Mouse (Mus musculus) heart, embryonic 16.5 days (tissue): Measurements from ENCODE around the gene Tbc1d23. TPM values are rescaled to one million over a fixed set of nuclear protein-coding genes. Genes with fewer than 3 reads are reported as not detected.

ENCODE experiments used
- ATAC-seq: fragments of 200-750 bp; cut with Nextera tagmentation; replicated peaks from 2 replicates; pipeline ENCODE4 v1.8.0; 2017; ENCODE audit warnings: moderate number of reproducible peaks; ENCODE audit not compliant: insufficient read depth, low FRiP score; ENCODE audit errors: extremely low read depth
- H3K27ac ChIP-seq: fragments of 300-500 bp; sonication (generic); 2 replicates; pipeline ENCODE4 v1.5.1; 2014; ENCODE audit warnings: mild to moderate bottlenecking, low read length, control low read depth, moderate library complexity
- H3K27me3 ChIP-seq: fragments of 300-500 bp; sonication (generic); 2 replicates; pipeline ENCODE4 v1.6.1; 2014; ENCODE audit warnings: low read length, mixed read lengths; ENCODE audit not compliant: control insufficient read depth, insufficient read depth
- H3K36me3 ChIP-seq: fragments of 300-500 bp; sonication (generic); 2 replicates; pipeline ENCODE4 v1.6.1; 2014; ENCODE audit not compliant: control insufficient read depth, insufficient read depth
- H3K4me1 ChIP-seq: fragments of 300-500 bp; sonication (generic); 2 replicates; pipeline ENCODE4 v1.6.1; 2014; ENCODE audit warnings: low read length, mixed read lengths; ENCODE audit not compliant: control insufficient read depth, insufficient read depth
- H3K4me2 ChIP-seq: fragments of 300-500 bp; sonication (generic); 2 replicates; pipeline ENCODE4 v1.6.1; 2014; ENCODE audit warnings: low read depth, mild to moderate bottlenecking, control low read depth, low read length
- H3K4me3 ChIP-seq: fragments of 300-500 bp; sonication (generic); 2 replicates; pipeline ENCODE4 v1.5.1; 2014; ENCODE audit warnings: mild to moderate bottlenecking, control low read depth, low read length
- H3K9ac ChIP-seq: fragments of 300-500 bp; sonication (generic); 2 replicates; pipeline ENCODE4 v1.6.1; 2014; ENCODE audit warnings: low read length, control low read depth
- H3K9me3 ChIP-seq: fragments of 300-500 bp; sonication (generic); replicated peaks from 2 replicates; pipeline ENCODE4 v1.6.1; 2016; ENCODE audit warnings: low read length; ENCODE audit not compliant: control insufficient read depth
- WGBS: fragments of 180-500 bp; shearing (Covaris S2); extraction: QIAGEN DNeasy Blood & Tissue Kit; methylation state at CpG from one replicate; pipeline ENCODE4 v1.1.7; 2014; 5-methylcytosine and 5-hydroxymethylcytosine counted together
- polyA plus RNA-seq: library from polyadenylated mRNA; unstranded; fragments of >200 nt; fragmentation: Nextera tagmentation; extraction: Ambion mirVana; gene quantifications from 2 replicates; pipeline ENCODE4 v1.2.1, GENCODE M21; 2015

The Tbc1d23 gene
- polyA plus RNA-seq, 1 experiment from 2014 or later, result 17.1 TPM

DNA sequence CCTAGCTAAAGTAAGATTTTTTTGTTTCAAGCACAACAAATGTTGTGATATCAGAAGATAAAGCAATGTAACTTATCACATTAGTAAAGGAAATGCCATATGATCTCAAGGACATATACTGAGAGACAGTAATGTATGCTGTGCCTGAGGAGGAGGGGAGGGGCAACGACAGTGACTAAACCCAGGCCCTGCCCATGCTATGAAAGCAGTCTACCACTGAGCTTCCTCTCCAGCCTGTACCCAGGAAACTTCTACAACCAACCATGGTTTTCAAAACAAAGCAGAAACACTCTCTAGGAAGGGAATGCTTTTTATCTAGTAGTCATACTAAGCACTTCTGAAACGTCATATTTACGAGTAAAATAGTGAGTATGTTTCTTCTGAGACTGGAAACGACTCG, 68.5 kb downstream of the Tbc1d23 start:
- H3K36me3 ChIP-seq, result peaks cover 33% of the 10 kb centered on the region
- 87% methylated on average over 5 of the region's 5 CpGs for WGBS

DNA sequence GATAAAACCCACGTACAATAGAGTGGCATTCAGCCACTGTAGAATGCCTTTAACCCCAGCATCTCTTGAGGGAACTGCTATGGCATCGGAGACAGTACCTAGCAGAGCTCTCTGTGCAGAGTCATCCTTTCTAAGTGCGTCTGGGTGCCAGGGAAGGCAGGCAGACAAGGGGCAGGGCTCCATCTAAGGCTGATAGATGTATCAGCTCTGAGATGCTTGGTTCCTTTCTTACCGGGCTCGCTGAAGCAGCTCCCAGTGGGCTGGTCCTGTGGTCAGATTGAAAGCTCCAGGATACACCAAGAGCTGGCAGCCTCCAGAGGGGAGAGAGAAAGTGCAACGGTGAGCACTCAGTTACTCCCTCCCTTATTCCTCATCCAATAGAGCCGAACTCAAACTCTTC, 71.5 kb downstream of the Tbc1d23 start:
- Histone ChIP-seq H3K9me3 (no peaks in the 10 kb centered on the region), H3K9ac (no peak overlapping the region), H3K27me3 (no peaks in the 10 kb centered on the region), H3K4me2 (no peak overlapping the region), H3K4me1 (no peaks in the 10 kb centered on the region), H3K27ac (no peak overlapping the region), H3K36me3 (peaks cover 50% of the 10 kb centered on the region), H3K4me3 (no peak overlapping the region)
- ATAC-seq, result no peak
- WGBS, result 44% methylated on average over 7 of the region's 7 CpGs

More for the DNA sequence above, 68.5 kb downstream of the Tbc1d23 start:
- no peak overlapping the region for H3K4me3 ChIP-seq
- H3K4me1 ChIP-seq, result peaks cover 3% of the 10 kb centered on the region
- H3K9me3 ChIP-seq, result no peaks in the 10 kb centered on the region
- no peak overlapping the region for H3K9ac ChIP-seq
- no peak for ATAC-seq
- H3K27ac ChIP-seq, result no peak overlapping the region
- no peaks in the 10 kb centered on the region for H3K27me3 ChIP-seq
- H3K4me2 ChIP-seq, result no peak overlapping the region

DNA sequence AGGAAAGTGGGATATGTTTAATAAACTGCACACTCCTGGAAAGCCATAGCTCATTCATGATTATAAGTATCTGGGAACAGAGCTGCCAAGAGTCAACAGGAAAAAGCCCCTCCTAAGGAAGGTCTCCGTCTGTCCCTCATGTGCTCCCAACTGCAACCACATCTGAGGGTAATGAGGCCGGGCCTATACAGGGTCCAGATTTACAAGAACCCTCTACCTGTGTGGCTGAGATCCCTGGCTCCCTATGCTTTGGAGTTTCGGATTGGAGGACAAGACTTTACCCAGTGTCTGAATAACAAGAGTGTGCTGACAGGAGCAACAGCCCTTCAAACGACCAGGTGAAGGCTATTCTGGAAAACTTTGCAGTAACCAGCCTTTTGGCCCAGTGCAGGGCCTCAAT, 73.6 kb downstream of the Tbc1d23 start:
- no peak overlapping the region for H3K9ac ChIP-seq
- no peak; the same call in 1 of the 2 replicates for ATAC-seq
- WGBS, result 65% methylated on average over 4 of the region's 4 CpGs
- H3K4me2 ChIP-seq, result no peak overlapping the region
- no peaks in the 10 kb centered on the region for H3K27me3 ChIP-seq
- H3K4me3 ChIP-seq, result no peak overlapping the region
- H3K27ac ChIP-seq, result no peak overlapping the region
- H3K9me3 ChIP-seq, result no peaks in the 10 kb centered on the region
- H3K36me3 ChIP-seq, result peaks cover 49% of the 10 kb centered on the region
- no peaks in the 10 kb centered on the region for H3K4me1 ChIP-seq

DNA sequence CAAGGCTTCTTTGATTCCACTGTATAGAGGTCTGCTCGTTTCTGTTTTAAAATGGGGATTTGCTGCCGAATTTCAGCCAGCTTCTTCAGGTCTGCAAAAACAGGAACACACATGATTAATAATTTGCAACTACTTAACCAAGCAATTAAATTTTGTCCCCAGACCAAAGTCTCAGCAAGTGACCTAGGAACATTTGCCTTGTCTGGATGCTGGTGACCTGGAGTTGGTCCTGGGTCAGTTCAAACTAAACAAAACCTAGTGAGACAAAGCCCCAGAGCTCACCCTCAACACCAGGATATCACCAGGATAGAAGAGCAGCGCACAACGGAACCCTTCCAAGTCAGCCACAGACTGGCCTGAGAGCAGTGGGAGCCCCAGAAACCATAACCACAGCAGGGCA, 74.2 kb downstream of the Tbc1d23 start:
- Histone ChIP-seq H3K9me3 (no peaks in the 10 kb centered on the region), H3K36me3 (peaks cover 52% of the 10 kb centered on the region), H3K27ac (no peak overlapping the region), H3K4me3 (no peak overlapping the region), H3K27me3 (no peaks in the 10 kb centered on the region), H3K4me2 (no peak overlapping the region), H3K9ac (no peak overlapping the region), H3K4me1 (no peaks in the 10 kb centered on the region)
- WGBS, result 85% methylated on average over 4 of the region's 4 CpGs
- ATAC-seq, result no peak

DNA sequence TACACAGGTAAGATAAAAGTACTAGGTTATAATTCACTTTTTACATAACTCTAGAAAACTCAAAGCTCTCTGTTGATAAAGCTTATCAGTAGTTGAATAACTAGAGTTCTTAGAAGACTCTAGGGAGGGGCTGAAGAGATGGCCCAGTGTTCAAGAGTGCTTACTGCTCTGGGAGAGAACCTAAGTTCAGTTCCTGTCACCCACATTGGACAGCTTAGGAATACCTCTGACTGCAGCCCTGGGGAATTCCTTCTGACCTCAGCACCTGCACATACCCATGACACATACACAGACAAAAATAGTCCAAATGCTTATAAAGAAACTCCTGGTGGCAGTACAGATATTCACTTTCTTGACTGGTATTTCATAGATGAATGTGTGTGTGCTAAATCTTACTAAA, 75.4 kb downstream of the Tbc1d23 start:
- H3K27ac ChIP-seq, result no peak overlapping the region
- no peaks in the 10 kb centered on the region for H3K27me3 ChIP-seq
- no peaks in the 10 kb centered on the region for H3K9me3 ChIP-seq
- no peak for ATAC-seq
- H3K9ac ChIP-seq, result no peak overlapping the region
- no peak overlapping the region for H3K4me2 ChIP-seq
- H3K4me1 ChIP-seq, result no peaks in the 10 kb centered on the region
- no peak overlapping the region for H3K4me3 ChIP-seq
- H3K36me3 ChIP-seq, result peaks cover 46% of the 10 kb centered on the region

DNA sequence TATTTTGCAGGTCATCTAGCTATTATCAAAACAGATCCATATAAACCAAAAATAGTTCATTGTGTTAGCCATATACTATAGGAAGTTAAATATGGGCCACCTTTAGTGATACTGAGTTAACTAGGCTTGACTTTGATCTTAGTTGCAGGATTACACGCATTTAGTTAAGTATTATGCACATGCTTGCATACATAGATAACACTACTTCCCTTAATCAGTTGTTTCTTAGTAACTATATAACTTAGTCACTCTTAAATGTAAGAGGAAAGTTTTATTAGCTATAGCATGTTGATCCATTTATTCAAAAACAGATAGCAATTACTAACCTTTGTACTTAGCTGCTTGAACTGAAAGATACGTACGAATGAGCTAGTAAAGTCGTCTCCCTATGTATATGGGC, 79.9 kb downstream of the Tbc1d23 start:
- Histone ChIP-seq H3K4me3 (no peak overlapping the region), H3K36me3 (peaks cover 41% of the 10 kb centered on the region), H3K9ac (no peak overlapping the region), H3K27me3 (no peaks in the 10 kb centered on the region), H3K4me2 (no peak overlapping the region), H3K9me3 (no peaks in the 10 kb centered on the region), H3K4me1 (no peaks in the 10 kb centered on the region), H3K27ac (no peak overlapping the region)
- WGBS, result 95% methylated on average over 4 of the region's 4 CpGs
- ATAC-seq, result no peak

DNA sequence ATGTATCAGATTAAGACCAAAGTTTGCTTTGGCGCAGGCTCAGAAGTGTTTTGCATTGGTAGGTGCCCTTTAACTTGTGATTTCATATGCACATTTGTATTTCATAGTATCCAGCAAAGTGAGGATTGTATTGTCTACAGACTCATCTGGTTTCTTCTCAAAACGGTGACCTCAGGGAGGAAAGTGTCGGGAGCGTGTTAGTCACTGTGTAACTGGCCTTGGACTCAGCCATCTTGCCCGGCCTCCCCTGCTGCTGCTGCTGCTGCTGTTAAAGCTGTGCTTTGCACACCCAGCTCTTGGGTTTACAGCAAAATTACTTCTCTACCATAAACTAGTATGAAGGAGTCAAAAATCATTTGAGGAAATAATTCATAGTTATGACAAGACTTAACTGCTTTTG, 86.6 kb downstream of the Tbc1d23 start:
- no peak for ATAC-seq

DNA sequence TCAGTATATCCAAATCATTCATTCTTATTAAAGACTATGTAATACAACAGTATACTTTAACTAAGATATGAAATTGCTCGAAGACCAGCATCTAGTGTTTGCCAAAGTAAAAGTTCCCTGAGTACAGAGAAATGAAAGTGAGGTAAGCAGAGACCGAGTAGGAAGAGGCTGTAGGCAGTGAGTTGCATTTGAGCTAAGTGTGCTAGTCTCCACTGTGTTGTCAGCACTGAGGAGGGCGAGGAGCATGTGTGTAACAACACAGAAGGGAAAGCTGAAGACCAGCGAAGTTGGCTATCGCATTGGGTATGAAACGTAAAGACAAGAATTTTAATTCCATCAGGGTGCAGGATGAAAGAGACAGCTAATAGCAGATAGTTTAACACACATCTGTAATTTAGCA, 97.7 kb downstream of the Tbc1d23 start:
- Histone ChIP-seq H3K9me3 (no peaks in the 10 kb centered on the region), H3K27me3 (no peaks in the 10 kb centered on the region), H3K4me1 (no peaks in the 10 kb centered on the region), H3K36me3 (peaks cover 12% of the 10 kb centered on the region), H3K27ac (no peak overlapping the region), H3K9ac (no peak overlapping the region), H3K4me3 (no peak overlapping the region), H3K4me2 (no peak overlapping the region)
- ATAC-seq, result no peak
- 90% methylated on average over 6 of the region's 6 CpGs for WGBS

More for the DNA sequence above, 86.6 kb downstream of the Tbc1d23 start:
- Histone ChIP-seq H3K36me3 (peaks cover 40% of the 10 kb centered on the region), H3K4me1 (no peaks in the 10 kb centered on the region), H3K4me2 (no peak overlapping the region), H3K9ac (no peak overlapping the region), H3K27ac (no peak overlapping the region), H3K9me3 (no peaks in the 10 kb centered on the region), H3K4me3 (no peak overlapping the region), H3K27me3 (no peaks in the 10 kb centered on the region)
- 93% methylated on average over 5 of the region's 5 CpGs for WGBS

DNA sequence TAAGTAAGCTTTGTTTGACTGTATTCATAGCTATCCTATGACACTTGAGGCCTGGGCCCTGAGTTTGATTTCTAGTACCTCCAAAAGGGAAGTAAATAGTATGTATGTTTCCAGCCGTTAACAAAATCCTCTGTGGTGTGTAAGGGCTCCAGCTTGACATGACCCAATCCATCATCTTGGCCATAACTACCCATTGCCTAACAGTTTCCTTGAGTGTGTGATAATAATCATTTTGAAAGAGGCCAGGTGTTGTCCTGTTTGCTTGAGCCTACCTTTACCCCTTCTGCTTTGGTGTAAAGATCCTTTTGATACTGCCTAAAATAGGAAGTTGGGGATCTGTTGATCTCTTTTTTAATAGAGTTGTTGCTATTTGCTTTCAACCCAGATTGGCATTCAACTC, 99.0 kb downstream of the Tbc1d23 start:
- Histone ChIP-seq H3K9ac (no peak overlapping the region), H3K27ac (no peak overlapping the region), H3K4me3 (no peak overlapping the region), H3K4me1 (peaks cover 6% of the 10 kb centered on the region; the same call in 1 of the 2 replicates), H3K27me3 (no peaks in the 10 kb centered on the region), H3K4me2 (no peak overlapping the region), H3K9me3 (no peaks in the 10 kb centered on the region), H3K36me3 (peaks cover 10% of the 10 kb centered on the region)
- ATAC-seq, result no peak
- 68% methylated on average over 1 of the region's 1 CpGs for WGBS

DNA sequence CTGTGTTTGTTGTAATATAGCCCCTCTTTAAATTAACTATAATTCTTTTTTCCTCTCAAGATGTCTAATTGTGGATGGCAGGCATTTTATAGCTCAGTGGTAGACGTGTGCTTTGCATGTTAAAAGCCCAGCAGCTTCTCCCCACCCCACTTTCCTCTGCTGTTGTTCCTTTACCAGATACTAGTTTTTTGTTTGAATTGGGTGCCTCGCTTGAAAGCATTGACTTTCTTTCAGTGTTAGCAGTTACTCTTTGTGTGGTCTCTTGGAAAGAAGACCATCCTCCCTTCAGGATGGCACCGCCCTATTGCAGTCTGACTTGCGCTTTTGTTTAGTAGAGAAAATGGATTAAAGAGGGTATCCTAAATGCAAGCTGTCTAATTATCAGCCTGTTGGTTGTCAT, 99.8 kb downstream of the Tbc1d23 start:
- peaks cover 6% of the 10 kb centered on the region; the same call in 1 of the 2 replicates for H3K4me1 ChIP-seq
- H3K9ac ChIP-seq, result no peak overlapping the region
- peaks cover 7% of the 10 kb centered on the region; the same call in 1 of the 2 replicates for H3K36me3 ChIP-seq
- H3K27me3 ChIP-seq, result no peaks in the 10 kb centered on the region
- H3K4me3 ChIP-seq, result no peak overlapping the region
- H3K4me2 ChIP-seq, result no peak overlapping the region
- no peak overlapping the region for H3K27ac ChIP-seq
- no peak for ATAC-seq
- 90% methylated on average over 4 of the region's 4 CpGs for WGBS
- no peaks in the 10 kb centered on the region for H3K9me3 ChIP-seq
